7 mouse cellular contexts compared by ENCODE assay signal in the genomic region with DNA sequence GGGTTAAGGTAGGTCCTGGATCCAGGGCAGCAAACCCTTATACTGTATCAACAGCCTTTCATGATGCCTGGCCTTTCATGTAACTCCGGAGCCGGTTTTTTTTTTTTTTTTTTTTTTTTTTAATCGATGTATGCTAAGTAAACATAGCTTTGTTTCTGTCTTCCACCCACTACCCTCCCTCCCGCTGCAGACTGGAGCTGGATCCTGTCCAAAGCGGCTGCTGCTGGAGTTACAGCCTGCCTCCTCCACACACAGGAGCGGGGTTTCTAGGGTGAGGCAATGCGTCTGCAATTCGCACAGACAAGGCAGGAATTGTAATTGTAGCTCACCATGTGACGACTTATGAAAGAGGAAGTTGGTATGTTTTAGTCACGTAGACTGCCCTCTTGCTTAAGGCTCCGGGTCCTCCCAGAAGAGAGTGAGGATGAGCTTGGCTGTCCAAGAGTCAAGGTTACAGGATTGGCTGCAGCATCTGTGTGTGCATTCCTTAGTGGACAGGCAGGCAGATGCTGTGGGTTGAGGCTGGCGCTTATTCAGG. TPM values are rescaled to one million over a fixed set of nuclear protein-coding genes. Genes with fewer than 3 reads are reported as not detected.
DNase-seq lines count a peak whose midpoint lies in the region; ATAC-seq and TF ChIP-seq lines count a peak whose summit lies in the region.

No protein-coding gene starts in this region.

- no peaks in the 10 kb centered on the region for H3K27me3 ChIP-seq in intestine, embryonic 15.5 days (replicated peaks)
- H3K27me3 ChIP-seq in midbrain, embryonic 11.5 days (ENCODE audit: control insufficient read depth, insufficient read depth, low read length), result no peaks in the 10 kb centered on the region; the same call in 1 of the 2 replicates
- no peaks in the 10 kb centered on the region for H3K27me3 ChIP-seq in small intestine, adult 2 months (ENCODE audit: control insufficient read depth, insufficient read depth, low read length)

- peak; percentile 5 for ATAC-seq in activated CD4-positive, CD25-positive, alpha-beta regulatory T cell, adult 4 months
- ATAC-seq in intestine, embryonic 15.5 days, result peak; percentile 68
- ATAC-seq in midbrain, embryonic 11.5 days (ENCODE audit: low FRiP score), result peak; percentile 14; the same call in 1 of the 2 replicates

- TF ChIP-seq CTCF in small intestine, adult 2 months (IDR thresholded peaks at IDR 0.05; ENCODE audit: extremely low read depth, insufficient read length, insufficient replicate concordance, low read depth, low read length), result no peak

- DNase-seq in embryo, embryonic 10 days (ENCODE audit: low spot score), result peak; percentile 72
- DNase-seq in gastrocnemius, postnatal 36 days, result peak; percentile 63 to 79
- DNase-seq in left cerebral cortex, postnatal 4 days, result peak; percentile 91
- DNase-seq in midbrain, embryonic 11.5 days (ENCODE audit: low spot score, missing footprints), result peak; percentile 93

- H3K27ac ChIP-seq in intestine, embryonic 15.5 days, result peak overlapping the region; percentile 100
- H3K27ac ChIP-seq in midbrain, embryonic 11.5 days (ENCODE audit: low read depth, low read length), result peak overlapping the region; percentile 44; the same call in 1 of the 2 replicates
- H3K27ac ChIP-seq in small intestine, adult 2 months (ENCODE audit: insufficient read depth, low read depth, low read length), result peak overlapping the region; percentile 99

- H3K4me1 ChIP-seq in intestine, embryonic 15.5 days (replicated peaks), result peaks cover 35% of the 10 kb centered on the region
- peaks cover 37% of the 10 kb centered on the region for H3K4me1 ChIP-seq in midbrain, embryonic 11.5 days (ENCODE audit: control insufficient read depth, insufficient read depth, low read length)
- H3K4me1 ChIP-seq in small intestine, adult 2 months (ENCODE audit: control insufficient read depth, insufficient read depth, insufficient read length, low read length), result peaks cover 17% of the 10 kb centered on the region

- H3K36me3 ChIP-seq in intestine, embryonic 15.5 days, result peaks cover 4% of the 10 kb centered on the region; the same call in 1 of the 2 replicates
- H3K36me3 ChIP-seq in midbrain, embryonic 11.5 days (ENCODE audit: control insufficient read depth, insufficient read depth, low read length), result no peaks in the 10 kb centered on the region
- peaks cover 12% of the 10 kb centered on the region for H3K36me3 ChIP-seq in small intestine, adult 2 months (ENCODE audit: control insufficient read depth, insufficient read depth, low read length)

- no peak; the same call in 1 of the 2 replicates for TF ChIP-seq POLR2A in small intestine, adult 2 months (IDR thresholded peaks at IDR 0.05; ENCODE audit: low read depth, low read length)

- intact Hi-C loops in gastrocnemius, postnatal 36 days (cut with DNase I), result loop anchor here (5.0 kb wide), 1 partner anchor 241 kb away; no protein-coding TSS in a partner anchor
- intact Hi-C loops in left cerebral cortex, postnatal 4 days (cut with DNase I), result loop anchor here (5.0 to 10.0 kb wide), 3 partner anchors 66 to 229 kb away; no protein-coding TSS in a partner anchor

- H3K9ac ChIP-seq in intestine, embryonic 15.5 days, result peak overlapping the region; percentile 100
- peak overlapping the region; percentile 99; the same call in 1 of the 2 replicates for H3K9ac ChIP-seq in midbrain, embryonic 11.5 days (ENCODE audit: low read length)

- H3K4me2 ChIP-seq in intestine, embryonic 15.5 days (replicated peaks), result peak overlapping the region; percentile 87
- peak overlapping the region; percentile 24 for H3K4me2 ChIP-seq in midbrain, embryonic 11.5 days

- no peaks in the 10 kb centered on the region for H3K9me3 ChIP-seq in intestine, embryonic 15.5 days
- no peaks in the 10 kb centered on the region for H3K9me3 ChIP-seq in midbrain, embryonic 11.5 days (ENCODE audit: control insufficient read depth, low read length)

- WGBS in intestine, embryonic 15.5 days, result under 1% methylated on average over 12 of the region's 12 CpGs
- 31% methylated on average over 12 of the region's 12 CpGs for WGBS in midbrain, embryonic 11.5 days
- 2% methylated on average over 12 of the region's 12 CpGs for WGBS in small intestine, adult 2 months

- H3K4me3 ChIP-seq in intestine, embryonic 15.5 days (replicated peaks), result peak overlapping the region; percentile 99
- no peak overlapping the region for H3K4me3 ChIP-seq in midbrain, embryonic 11.5 days (ENCODE audit: low read depth, low read length)
- H3K4me3 ChIP-seq in small intestine, adult 2 months (ENCODE audit: low read depth, low read length), result no peak overlapping the region

RNA-seq across cellular contexts. Expression of a gene that starts 2.4 kb away (rescaled TPM):
- 10 to 100 TPM; 17.8 to 22.2 TPM for polyA plus RNA-seq in activated CD4-positive, CD25-positive, alpha-beta regulatory T cell, adult 4 months (2017; shearing (Covaris generic))
- total RNA-seq in gastrocnemius, postnatal 36 days (2021), result 10 to 100 TPM; 26.5 to 30.1 TPM
- polyA plus RNA-seq in intestine, embryonic 15.5 days (2015; fragmentation: Nextera tagmentation; extraction: Ambion mirVana), result 14.1 and 16.1 TPM in 2 replicates
- 10 to 100 TPM; 52.6 to 53.0 TPM for total RNA-seq in left cerebral cortex, postnatal 4 days (2021)
- 4.4 and 4.5 TPM in 2 replicates for polyA plus RNA-seq in midbrain, embryonic 11.5 days (2014; fragmentation: Nextera tagmentation; extraction: Ambion mirVana)
- polyA plus RNA-seq in small intestine, adult 2 months (2012; rRNA removed), result 50.5 and 91.6 TPM in 2 replicates

Comparison
In these comparisons a context has a peak if more than half of its experiments do, and no peak if none do; other contexts are left out.
1. ATAC-seq: peak in every context shown above with its lines; median percentile 68 in intestine, embryonic 15.5 days; 14 in midbrain, embryonic 11.5 days; 5 in activated CD4-positive, CD25-positive, alpha-beta regulatory T cell, adult 4 months.
2. H3K27ac ChIP-seq: peak in every context shown above with its lines; median percentile 100 in intestine, embryonic 15.5 days; 99 in small intestine, adult 2 months; 44 in midbrain, embryonic 11.5 days.